Mouse (Mus musculus) liver, embryonic 15.5 days (tissue): ENCODE measurements around the gene Cd200r2. TPM values are rescaled to one million over a fixed set of nuclear protein-coding genes. Genes with fewer than 3 reads are reported as not detected.
A peak's percentile ranks its signal among the peaks of the same experiment; 100 is the strongest.

ENCODE experiments used
- ATAC-seq: fragments of 200-750 bp; cut with Nextera tagmentation; 2 replicates; pipeline ENCODE4 v1.8.0; 2017; ENCODE audit warnings: moderate number of reproducible peaks, mild to moderate bottlenecking, moderate library complexity; ENCODE audit not compliant: insufficient read depth
- H3K27ac ChIP-seq: fragments of 300-500 bp; sonication (generic); replicated peaks from 2 replicates; pipeline ENCODE4 v1.5.1; 2015; ENCODE audit warnings: mild to moderate bottlenecking, inconsistent platforms
- H3K27me3 ChIP-seq: fragments of 300-500 bp; sonication (generic); 2 replicates; pipeline ENCODE4 v1.6.1; 2015; ENCODE audit warnings: mild to moderate bottlenecking, inconsistent platforms
- H3K36me3 ChIP-seq: fragments of 300-500 bp; sonication (generic); replicated peaks from 2 replicates; pipeline ENCODE4 v1.6.1; 2015; ENCODE audit warnings: moderate library complexity, mild to moderate bottlenecking, inconsistent platforms
- H3K4me1 ChIP-seq: fragments of 300-500 bp; sonication (generic); replicated peaks from 2 replicates; pipeline ENCODE4 v1.6.1; 2015; ENCODE audit warnings: inconsistent platforms
- H3K4me2 ChIP-seq: fragments of 300-500 bp; sonication (generic); 2 replicates; pipeline ENCODE4 v1.6.1; 2015; ENCODE audit warnings: moderate library complexity, mild to moderate bottlenecking, inconsistent platforms
- H3K4me3 ChIP-seq: fragments of 300-500 bp; sonication (generic); replicated peaks from 2 replicates; pipeline ENCODE4 v1.5.1; 2015; ENCODE audit warnings: mild to moderate bottlenecking, inconsistent platforms
- H3K9ac ChIP-seq: fragments of 300-500 bp; sonication (generic); 2 replicates; pipeline ENCODE4 v1.6.1; 2015; ENCODE audit warnings: moderate library complexity, mild to moderate bottlenecking, inconsistent platforms
- H3K9me3 ChIP-seq: fragments of 300-500 bp; sonication (generic); replicated peaks from 2 replicates; pipeline ENCODE4 v1.6.1; 2016; ENCODE audit warnings: inconsistent platforms
- WGBS: fragments of 180-500 bp; shearing (Covaris S2); methylation state at CpG from one replicate; pipeline ENCODE4 v1.1.7; 2015; ENCODE audit warnings: mixed read lengths; ENCODE audit not compliant: insufficient replicate concordance; 5-methylcytosine and 5-hydroxymethylcytosine counted together
- polyA plus RNA-seq: library from polyadenylated mRNA; unstranded; fragments of >200 nt; fragmentation: Nextera tagmentation; extraction: Ambion mirVana; gene quantifications from 2 replicates; pipeline ENCODE4 v1.2.1, GENCODE M21; 2015

The Cd200r2 gene
- polyA plus RNA-seq, 1 experiment from 2014 or later = not detected

- ATAC-seq = no peak
- H3K9ac ChIP-seq = no peak overlapping the region
- H3K9me3 ChIP-seq = no peaks in the 10 kb centered on the region
- no peak overlapping the region for H3K4me2 ChIP-seq
- 37% methylated on average over 2 of the region's 2 CpGs for WGBS
- no peaks in the 10 kb centered on the region for H3K36me3 ChIP-seq
- H3K4me1 ChIP-seq = peaks cover 7% of the 10 kb centered on the region; the same call in 1 of the 2 replicates
- H3K27me3 ChIP-seq = no peaks in the 10 kb centered on the region
- H3K27ac ChIP-seq = no peak overlapping the region
- H3K4me3 ChIP-seq = no peak overlapping the region
Observed at GRCm38 (mm10) chr16:44962296-44962695, 95.4 kb downstream of the Cd200r2 start.

- 9% methylated on average over 2 of the region's 2 CpGs for WGBS
- no peak overlapping the region for H3K9ac ChIP-seq
- peaks cover 7% of the 10 kb centered on the region; the same call in 1 of the 2 replicates for H3K4me1 ChIP-seq
- peak; percentile 37; the same call in 1 of the 2 replicates for ATAC-seq
- no peaks in the 10 kb centered on the region for H3K36me3 ChIP-seq
- no peaks in the 10 kb centered on the region for H3K27me3 ChIP-seq
- H3K4me3 ChIP-seq = no peak overlapping the region
- H3K4me2 ChIP-seq = no peak overlapping the region
- peak overlapping the region; percentile 24; the same call in 1 of the 2 replicates for H3K27ac ChIP-seq
- no peaks in the 10 kb centered on the region for H3K9me3 ChIP-seq
Observed at GRCm38 (mm10) chr16:44962777-44963176, 95.9 kb downstream of the Cd200r2 start.

GRCm38 (mm10) chr16:44964526-44965374, 97.9 kb downstream of the Cd200r2 start:
- peaks cover 7% of the 10 kb centered on the region; the same call in 1 of the 2 replicates for H3K4me1 ChIP-seq
- H3K27me3 ChIP-seq = no peaks in the 10 kb centered on the region
- H3K4me3 ChIP-seq = no peak overlapping the region
- H3K9ac ChIP-seq = no peak overlapping the region
- no peaks in the 10 kb centered on the region for H3K9me3 ChIP-seq
- no peaks in the 10 kb centered on the region for H3K36me3 ChIP-seq
- no peak; the same call in 1 of the 2 replicates for ATAC-seq
- no peak overlapping the region for H3K4me2 ChIP-seq
- WGBS = 31% methylated on average over 6 of the region's 6 CpGs
- no peak overlapping the region for H3K27ac ChIP-seq

- no peaks in the 10 kb centered on the region for H3K9me3 ChIP-seq
- H3K36me3 ChIP-seq = no peaks in the 10 kb centered on the region
- H3K4me3 ChIP-seq = no peak overlapping the region
- H3K4me1 ChIP-seq = peaks cover 7% of the 10 kb centered on the region; the same call in 1 of the 2 replicates
- 32% methylated on average over 8 of the region's 8 CpGs for WGBS
- no peak overlapping the region for H3K4me2 ChIP-seq
- no peak for ATAC-seq
- H3K27me3 ChIP-seq = no peaks in the 10 kb centered on the region
- H3K9ac ChIP-seq = no peak overlapping the region
- H3K27ac ChIP-seq = no peak overlapping the region
Observed at GRCm38 (mm10) chr16:44965428-44965827, 98.5 kb downstream of the Cd200r2 start.

Other genes with a start within 250 kb of the Cd200r2 start
- 2.1 TPM in 2 replicates for gene Nepro, start 142.8 kb upstream of the Cd200r2 start, polyA plus RNA-seq
- gene Gtpbp8, start 120.7 kb upstream of the Cd200r2 start, polyA plus RNA-seq = 13.3 and 15.4 TPM in 2 replicates
- gene Cd200r1, start 101.4 kb upstream of the Cd200r2 start, polyA plus RNA-seq = 3.5 and 3.8 TPM in 2 replicates
- gene Cd200r4, start 55.4 kb upstream of the Cd200r2 start, polyA plus RNA-seq = 0.37 and 0.56 TPM in 2 replicates
- gene Cd200r3, start 76.6 kb downstream of the Cd200r2 start, polyA plus RNA-seq = 0.82 and 0.88 TPM in 2 replicates
- gene Ccdc80, start 226.3 kb downstream of the Cd200r2 start, polyA plus RNA-seq = 9.7 TPM in 2 replicates